Mouse (Mus musculus) embryonic fibroblast, embryonic 13.5 days (primary cell): ENCODE results near the gene Mars2.

Source experiments
- CTCF ChIP-seq: IDR thresholded peaks from 2 replicates; pipeline ENCODE4 v1.5.1; 2011; ENCODE audit warnings: mild to moderate bottlenecking, control low read depth, low read length, moderate library complexity, borderline replicate concordance; ENCODE audit not compliant: insufficient read depth
- POLR2A ChIP-seq: IDR thresholded peaks from 2 replicates; pipeline ENCODE4 v1.6.1; 2011; ENCODE audit warnings: low read depth, mild to moderate bottlenecking, control low read depth, low read length, moderate library complexity

GRCm38 (mm10) chr1:55227376-55227775 lies 9.6 kb upstream of the Mars2 start:
- TF ChIP-seq POLR2A (no peak), CTCF (no peak)
